Mouse (Mus musculus) heart, embryonic 16.5 days (tissue): ENCODE measurements around the gene Serpine2. TPM values are rescaled to one million over a fixed set of nuclear protein-coding genes. Genes with fewer than 3 reads are reported as not detected.

Experiments used
- ATAC-seq: fragments of 200-750 bp; cut with Nextera tagmentation; replicated peaks from 2 replicates; pipeline ENCODE4 v1.8.0; 2017; ENCODE audit warnings: moderate number of reproducible peaks; ENCODE audit not compliant: insufficient read depth, low FRiP score; ENCODE audit errors: extremely low read depth
- H3K27ac ChIP-seq: fragments of 300-500 bp; sonication (generic); 2 replicates; pipeline ENCODE4 v1.5.1; 2014; ENCODE audit warnings: mild to moderate bottlenecking, low read length, control low read depth, moderate library complexity
- H3K27me3 ChIP-seq: fragments of 300-500 bp; sonication (generic); 2 replicates; pipeline ENCODE4 v1.6.1; 2014; ENCODE audit warnings: low read length, mixed read lengths; ENCODE audit not compliant: control insufficient read depth, insufficient read depth
- H3K36me3 ChIP-seq: fragments of 300-500 bp; sonication (generic); 2 replicates; pipeline ENCODE4 v1.6.1; 2014; ENCODE audit not compliant: control insufficient read depth, insufficient read depth
- H3K4me1 ChIP-seq: fragments of 300-500 bp; sonication (generic); 2 replicates; pipeline ENCODE4 v1.6.1; 2014; ENCODE audit warnings: low read length, mixed read lengths; ENCODE audit not compliant: control insufficient read depth, insufficient read depth
- H3K4me2 ChIP-seq: fragments of 300-500 bp; sonication (generic); 2 replicates; pipeline ENCODE4 v1.6.1; 2014; ENCODE audit warnings: low read depth, mild to moderate bottlenecking, control low read depth, low read length
- H3K4me3 ChIP-seq: fragments of 300-500 bp; sonication (generic); 2 replicates; pipeline ENCODE4 v1.5.1; 2014; ENCODE audit warnings: mild to moderate bottlenecking, control low read depth, low read length
- H3K9ac ChIP-seq: fragments of 300-500 bp; sonication (generic); 2 replicates; pipeline ENCODE4 v1.6.1; 2014; ENCODE audit warnings: low read length, control low read depth
- H3K9me3 ChIP-seq: fragments of 300-500 bp; sonication (generic); replicated peaks from 2 replicates; pipeline ENCODE4 v1.6.1; 2016; ENCODE audit warnings: low read length; ENCODE audit not compliant: control insufficient read depth
- WGBS: fragments of 180-500 bp; shearing (Covaris S2); extraction: QIAGEN DNeasy Blood & Tissue Kit; methylation state at CpG from one replicate; pipeline ENCODE4 v1.1.7; 2014; 5-methylcytosine and 5-hydroxymethylcytosine counted together
- polyA plus RNA-seq: library from polyadenylated mRNA; unstranded; fragments of >200 nt; fragmentation: Nextera tagmentation; extraction: Ambion mirVana; gene quantifications from 2 replicates; pipeline ENCODE4 v1.2.1, GENCODE M21; 2015

Serpine2 gene
- polyA plus RNA-seq, 1 experiment from 2014 or later = 91.0 TPM

- WGBS = 46% methylated on average over 3 of the region's 3 CpGs
- Histone ChIP-seq H3K4me3 (no peak overlapping the region), H3K27ac (no peak overlapping the region), H3K9ac (no peak overlapping the region), H3K4me1 (no peaks in the 10 kb centered on the region), H3K27me3 (no peaks in the 10 kb centered on the region), H3K9me3 (no peaks in the 10 kb centered on the region), H3K4me2 (no peak overlapping the region), H3K36me3 (no peaks in the 10 kb centered on the region)
- ATAC-seq = no peak
Measured at GRCm38 (mm10) chr1:79797084-79797483, 63.9 kb downstream of the Serpine2 start.

- Histone ChIP-seq H3K4me2 (no peak overlapping the region), H3K4me1 (0 out of 2 replicates have a peak, but pooled peaks cover 4% of the 10 kb centered on the region), H3K27ac (no peak overlapping the region), H3K4me3 (no peak overlapping the region), H3K27me3 (no peaks in the 10 kb centered on the region), H3K36me3 (peaks cover 12% of the 10 kb centered on the region), H3K9me3 (no peaks in the 10 kb centered on the region), H3K9ac (no peak overlapping the region)
- 52% methylated on average over 7 of the region's 7 CpGs for WGBS
- no peak for ATAC-seq
Measured at GRCm38 (mm10) chr1:79786267-79786927, 74.6 kb downstream of the Serpine2 start.

- Histone ChIP-seq H3K9me3 (no peaks in the 10 kb centered on the region), H3K4me2 (no peak overlapping the region), H3K27me3 (no peaks in the 10 kb centered on the region), H3K9ac (no peak overlapping the region), H3K4me3 (no peak overlapping the region), H3K27ac (no peak overlapping the region), H3K36me3 (peaks cover 45% of the 10 kb centered on the region), H3K4me1 (no peaks in the 10 kb centered on the region)
- 88% methylated on average over 3 of the region's 3 CpGs for WGBS
- ATAC-seq = no peak
Measured at GRCm38 (mm10) chr1:79782433-79782832, 78.5 kb downstream of the Serpine2 start.

GRCm38 (mm10) chr1:79778011-79778410 is 83.0 kb downstream of the Serpine2 start:
- Histone ChIP-seq H3K4me2 (no peak overlapping the region), H3K27ac (no peak overlapping the region), H3K4me1 (peaks cover 6% of the 10 kb centered on the region), H3K9ac (no peak overlapping the region), H3K36me3 (peaks cover 45% of the 10 kb centered on the region), H3K27me3 (no peaks in the 10 kb centered on the region), H3K9me3 (no peaks in the 10 kb centered on the region), H3K4me3 (no peak overlapping the region)
- ATAC-seq = no peak
- WGBS = 69% methylated on average over 11 of the region's 11 CpGs

GRCm38 (mm10) chr1:79775927-79776458 is 85.0 kb downstream of the Serpine2 start, which contains the start of the genes Mrpl44 and Wdfy1:
Gene Mrpl44, plus strand, starts transcription at chr1:79776018.
Gene Wdfy1, minus strand, starts transcription at chr1:79776143.
- H3K4me1 ChIP-seq = peaks cover 6% of the 10 kb centered on the region
- under 1% methylated on average over 38 of the region's 38 CpGs for WGBS
- no peaks in the 10 kb centered on the region for H3K27me3 ChIP-seq
- peak within 1 kb of the TSS; percentile 60 for H3K4me2 ChIP-seq
- peak; percentile 99 for ATAC-seq
- H3K36me3 ChIP-seq = peaks cover 29% of the 10 kb centered on the region
- no peaks in the 10 kb centered on the region for H3K9me3 ChIP-seq
- peak within 1 kb of the TSS; percentile 91 for H3K27ac ChIP-seq
- H3K9ac ChIP-seq = peak within 1 kb of the TSS; percentile 97
- H3K4me3 ChIP-seq = peak within 1 kb of the TSS; percentile 99

GRCm38 (mm10) chr1:79774164-79774780 is 86.7 kb downstream of the Serpine2 start:
- 72% methylated on average over 4 of the region's 4 CpGs for WGBS
- Histone ChIP-seq H3K36me3 (peaks cover 14% of the 10 kb centered on the region; the same call in 1 of the 2 replicates), H3K4me1 (peaks cover 6% of the 10 kb centered on the region), H3K9ac (no peak overlapping the region), H3K27ac (no peak overlapping the region), H3K9me3 (no peaks in the 10 kb centered on the region), H3K4me3 (no peak overlapping the region), H3K27me3 (no peaks in the 10 kb centered on the region), H3K4me2 (no peak overlapping the region)
- ATAC-seq = no peak

GRCm38 (mm10) chr1:79768231-79768630 is 92.7 kb downstream of the Serpine2 start:
- Histone ChIP-seq H3K9me3 (no peaks in the 10 kb centered on the region), H3K36me3 (no peaks in the 10 kb centered on the region), H3K27me3 (no peaks in the 10 kb centered on the region), H3K27ac (no peak overlapping the region), H3K4me3 (no peak overlapping the region), H3K4me1 (no peaks in the 10 kb centered on the region), H3K4me2 (no peak overlapping the region), H3K9ac (no peak overlapping the region)
- ATAC-seq = no peak
- WGBS = 44% methylated on average over 1 of the region's 1 CpGs

- H3K36me3 ChIP-seq = no peaks in the 10 kb centered on the region
- no peaks in the 10 kb centered on the region for H3K9me3 ChIP-seq
- ATAC-seq = no peak
- 61% methylated on average over 1 of the region's 1 CpGs for WGBS
- H3K4me3 ChIP-seq = no peak overlapping the region
- H3K4me1 ChIP-seq = peaks cover 16% of the 10 kb centered on the region
- no peak overlapping the region for H3K9ac ChIP-seq
- H3K4me2 ChIP-seq = no peak overlapping the region
- no peaks in the 10 kb centered on the region for H3K27me3 ChIP-seq
- no peak overlapping the region for H3K27ac ChIP-seq
Measured at GRCm38 (mm10) chr1:79764483-79764882, 96.5 kb downstream of the Serpine2 start.

GRCm38 (mm10) chr1:79764031-79764430 is 96.9 kb downstream of the Serpine2 start:
- no peak for ATAC-seq
- no peaks in the 10 kb centered on the region for H3K36me3 ChIP-seq
- 49% methylated on average over 2 of the region's 2 CpGs for WGBS
- H3K4me1 ChIP-seq = peaks cover 16% of the 10 kb centered on the region
- no peaks in the 10 kb centered on the region for H3K9me3 ChIP-seq
- no peaks in the 10 kb centered on the region for H3K27me3 ChIP-seq
- no peak overlapping the region for H3K4me3 ChIP-seq
- no peak overlapping the region for H3K9ac ChIP-seq
- no peak overlapping the region for H3K27ac ChIP-seq
- H3K4me2 ChIP-seq = no peak overlapping the region
